Comparison of ENCODE assay signal across 11 mouse cellular contexts in genomic region chr4:133020721-133021120, GRCm38 (mm10). TPM values are rescaled to one million over a fixed set of nuclear protein-coding genes. Genes with fewer than 3 reads are reported as not detected.
A peak's percentile ranks its signal among the peaks of the same experiment; 100 is the strongest.
DNase-seq lines count a peak whose midpoint lies in the region; ATAC-seq lines count a peak whose summit lies in the region.
"Had no signal": no experiment of that assay in that cellular context is flagged by ENCODE, and none has a peak within 500 bp of the region (broad histone marks: within the 10 kb centered on the region; RNA-seq: fewer than 3 reads in every experiment).

No protein-coding gene starts in this region.

- peaks cover 94% of the 10 kb centered on the region for H3K4me1 ChIP-seq in embryonic facial prominence, embryonic 14.5 days (ENCODE audit: control insufficient read depth, insufficient read depth, low read length)
- H3K4me1 ChIP-seq in hindbrain, embryonic 14.5 days (replicated peaks; ENCODE audit: control insufficient read depth, insufficient read depth, low read length) = peaks cover 82% of the 10 kb centered on the region
- peaks cover 93% of the 10 kb centered on the region for H3K4me1 ChIP-seq in midbrain, embryonic 16.5 days (ENCODE audit: control insufficient read depth, insufficient read depth, low read length)

- H3K9ac ChIP-seq in embryonic facial prominence, embryonic 14.5 days (ENCODE audit: low read depth, low read length) = peak overlapping the region; percentile 25; the same call in 1 of the 2 replicates
- 0 out of 2 replicates have a peak overlapping the region, but pooled peaks have one; percentile 9 for H3K9ac ChIP-seq in hindbrain, embryonic 14.5 days
- peak overlapping the region; percentile 60; the same call in 1 of the 2 replicates for H3K9ac ChIP-seq in midbrain, embryonic 16.5 days (ENCODE audit: low read depth, low read length)

- DNase-seq in kidney, adult 9 months = peak; percentile 17
- DNase-seq in kidney, adult 8-10 months = no peak
- no peak for DNase-seq in embryonic facial prominence, embryonic 14.5 days (ENCODE audit: low spot score)
- DNase-seq in hindbrain, embryonic 14.5 days (ENCODE audit: low spot score) = no peak
- no peak for DNase-seq in adrenal gland, adult 2 months
- no peak for DNase-seq in gastrocnemius, postnatal 36 days
- DNase-seq: right cerebral cortex, postnatal 4 days; thymus, postnatal 14 days had no signal

- H3K4me2 ChIP-seq in embryonic facial prominence, embryonic 14.5 days (ENCODE audit: low read depth, low read length) = peak overlapping the region; percentile 44
- peak overlapping the region; percentile 48; the same call in 1 of the 2 replicates for H3K4me2 ChIP-seq in hindbrain, embryonic 14.5 days (replicated peaks)
- H3K4me2 ChIP-seq in midbrain, embryonic 16.5 days (ENCODE audit: low read length) = peak overlapping the region; percentile 51; the same call in 1 of the 2 replicates

- H3K36me3 ChIP-seq in embryonic facial prominence, embryonic 14.5 days (ENCODE audit: control insufficient read depth, insufficient read depth, low read length) = no peaks in the 10 kb centered on the region
- 0 out of 2 replicates have a peak, but pooled peaks cover 3% of the 10 kb centered on the region for H3K36me3 ChIP-seq in hindbrain, embryonic 14.5 days (replicated peaks; ENCODE audit: control insufficient read depth, insufficient read depth)
- H3K36me3 ChIP-seq in midbrain, embryonic 16.5 days (ENCODE audit: control insufficient read depth, insufficient read depth, low read length) = no peaks in the 10 kb centered on the region

- H3K27me3 ChIP-seq in embryonic facial prominence, embryonic 14.5 days (replicated peaks; ENCODE audit: control insufficient read depth, insufficient read depth, low read length) = no peaks in the 10 kb centered on the region
- no peaks in the 10 kb centered on the region for H3K27me3 ChIP-seq in hindbrain, embryonic 14.5 days (ENCODE audit: control insufficient read depth, insufficient read depth, low read length)
- no peaks in the 10 kb centered on the region for H3K27me3 ChIP-seq in midbrain, embryonic 16.5 days (ENCODE audit: control insufficient read depth, insufficient read depth, low read depth, low read length)

- H3K4me3 ChIP-seq in embryonic facial prominence, embryonic 14.5 days (ENCODE audit: low read depth, low read length) = no peak overlapping the region
- no peak overlapping the region for H3K4me3 ChIP-seq in hindbrain, embryonic 14.5 days (replicated peaks; ENCODE audit: low read length)
- H3K4me3 ChIP-seq in midbrain, embryonic 16.5 days (ENCODE audit: low read depth, low read length) = no peak overlapping the region

- peak overlapping the region; percentile 77 for H3K27ac ChIP-seq in embryonic facial prominence, embryonic 14.5 days (replicated peaks; ENCODE audit: low read depth, low read length)
- H3K27ac ChIP-seq in hindbrain, embryonic 14.5 days = peak overlapping the region; percentile 71; the same call in 1 of the 2 replicates
- H3K27ac ChIP-seq in midbrain, embryonic 16.5 days (ENCODE audit: low read length) = peak overlapping the region; percentile 47

- ATAC-seq in embryonic facial prominence, embryonic 14.5 days (ENCODE audit: low read depth) = no peak
- no peak for ATAC-seq in hindbrain, embryonic 14.5 days (ENCODE audit: low FRiP score)
- ATAC-seq in midbrain, embryonic 16.5 days = no peak
- no peak for ATAC-seq in CD4-positive, CD25-positive, alpha-beta regulatory T cell, adult 4 months

- intact Hi-C loops in gastrocnemius, postnatal 36 days (cut with DNase I) = no loop called here

- no peaks in the 10 kb centered on the region for H3K9me3 ChIP-seq in embryonic facial prominence, embryonic 14.5 days (ENCODE audit: control insufficient read depth, low read length)
- H3K9me3 ChIP-seq in hindbrain, embryonic 14.5 days (ENCODE audit: control insufficient read depth, low read length) = no peaks in the 10 kb centered on the region
- no peaks in the 10 kb centered on the region for H3K9me3 ChIP-seq in midbrain, embryonic 16.5 days (replicated peaks; ENCODE audit: control insufficient read depth, low read length, poor library complexity, severe bottlenecking)
- H3K9me3 ChIP-seq: G1E had no signal

- WGBS in embryonic facial prominence, embryonic 14.5 days = 18% methylated on average over 5 of the region's 6 CpGs
- 15% methylated on average over 4 of the region's 6 CpGs for WGBS in hindbrain, embryonic 14.5 days
- 20% methylated on average over 4 of the region's 6 CpGs for WGBS in midbrain, embryonic 16.5 days

RNA-seq across cellular contexts. Expression of gene Ahdc1, which starts 9.7 kb away (rescaled TPM):
- polyA plus RNA-seq in embryonic facial prominence, embryonic 14.5 days (2014; fragmentation: Nextera tagmentation; extraction: Ambion mirVana) = 11.0 and 11.7 TPM in 2 replicates
- polyA plus RNA-seq in hindbrain, embryonic 14.5 days (2014; fragmentation: Nextera tagmentation; extraction: Ambion mirVana) = 12.9 and 13.4 TPM in 2 replicates
- polyA plus RNA-seq in midbrain, embryonic 16.5 days (2015; fragmentation: Nextera tagmentation; extraction: Ambion mirVana) = 11.2 and 12.5 TPM in 2 replicates
- 1 to 10 TPM; 2.6 to 3.7 TPM for polyA plus RNA-seq in CD4-positive, CD25-positive, alpha-beta regulatory T cell, adult 4 months (2017; shearing (Covaris generic))
- 10 to 100 TPM; 64.3 to 88.3 TPM for total RNA-seq in adrenal gland, adult 2 months (2021)
- 78.1 and 88.7 TPM in 2 replicates for polyA plus RNA-seq in adrenal gland, adult 2 months (2012; rRNA removed)
- total RNA-seq in gastrocnemius, postnatal 36 days (2021) = 10 to 100 TPM; 27.4 to 31.7 TPM

RNA-seq across cellular contexts. Expression of gene Fgr, which starts 46.8 kb away (rescaled TPM):
- 0.48 and 0.85 TPM in 2 replicates for polyA plus RNA-seq in embryonic facial prominence, embryonic 14.5 days (2014; fragmentation: Nextera tagmentation; extraction: Ambion mirVana)
- 0.14 and 0.17 TPM in 2 replicates for polyA plus RNA-seq in hindbrain, embryonic 14.5 days (2014; fragmentation: Nextera tagmentation; extraction: Ambion mirVana)
- 0.05 TPM in 1 of 2 replicates, not detected in the other for polyA plus RNA-seq in midbrain, embryonic 16.5 days (2015; fragmentation: Nextera tagmentation; extraction: Ambion mirVana)
- 1 to 10 TPM; 3.7 to 8.2 TPM for polyA plus RNA-seq in CD4-positive, CD25-positive, alpha-beta regulatory T cell, adult 4 months (2017; shearing (Covaris generic))
- total RNA-seq in adrenal gland, adult 2 months (2021) = under 1 TPM; 0.29 to 0.93 TPM
- 0.29 and 0.56 TPM in 2 replicates for polyA plus RNA-seq in adrenal gland, adult 2 months (2012; rRNA removed)
- under 1 TPM in 1 of 2 experiments, not detected in 1; 0.10 TPM for total RNA-seq in gastrocnemius, postnatal 36 days (2021)
- polyA plus RNA-seq: G1E had no signal

Comparison
In these comparisons a context has a peak if more than half of its experiments do, and no peak if none do; other contexts are left out.
1. H3K9ac ChIP-seq: peak in every context shown above with its lines; median percentile 60 in midbrain, embryonic 16.5 days; 25 in embryonic facial prominence, embryonic 14.5 days; 9 in hindbrain, embryonic 14.5 days.